Mouse (Mus musculus): Measurements from ENCODE around the gene Gm10320. TPM values are rescaled to one million over a fixed set of nuclear protein-coding genes. Genes with fewer than 3 reads are reported as not detected.

Gm10320 gene
- polyA plus RNA-seq, 1 experiment from 2014 or later = 2.0 TPM

GRCm38 (mm10) chr13:98492569-98493255 is 911 bp upstream of the Gm10320 start:
- Histone ChIP-seq H3K9me3 (ENCODE audit: low read length) (no peaks in the 10 kb centered on the region), H3K4me1 (ENCODE audit: insufficient read depth, low read depth, low read length) (no peaks in the 10 kb centered on the region; the same call in 1 of the 2 replicates), H3K27ac (ENCODE audit: low read length) (no peak overlapping the region), H3K9ac (replicated peaks; ENCODE audit: low read depth) (no peak overlapping the region), H3K4me3 (ENCODE audit: low read depth, low read length) (no peak overlapping the region), H3K27me3 (replicated peaks; ENCODE audit: insufficient read depth, low read length) (no peaks in the 10 kb centered on the region), H3K36me3 (ENCODE audit: insufficient read depth, low read length) (no peaks in the 10 kb centered on the region), H3K4me2 (replicated peaks; ENCODE audit: low read depth, low read length) (no peak overlapping the region)
- 49% methylated on average over 9 of the region's 9 CpGs for WGBS
- DNase-seq (ENCODE audit: low spot score) (no peak), ATAC-seq (no peak)
- TF ChIP-seq CTCF (IDR thresholded peaks at IDR 0.05) (no peak), EP300 (IDR thresholded peaks at IDR 0.05) (no peak)

- Histone ChIP-seq H3K4me1 (ENCODE audit: insufficient read depth, low read depth, low read length) (no peaks in the 10 kb centered on the region), H3K4me2 (replicated peaks; ENCODE audit: low read depth, low read length) (no peak overlapping the region), H3K27me3 (replicated peaks; ENCODE audit: insufficient read depth, low read length) (no peaks in the 10 kb centered on the region), H3K4me3 (ENCODE audit: low read depth, low read length) (no peak overlapping the region), H3K27ac (ENCODE audit: low read length) (no peak overlapping the region), H3K9me3 (ENCODE audit: low read length) (no peaks in the 10 kb centered on the region), H3K9ac (replicated peaks; ENCODE audit: low read depth) (no peak overlapping the region), H3K36me3 (ENCODE audit: insufficient read depth, low read length) (no peaks in the 10 kb centered on the region)
- ATAC-seq (no peak), DNase-seq (ENCODE audit: low spot score) (no peak)
- TF ChIP-seq EP300 (IDR thresholded peaks at IDR 0.05) = no peak
- TF ChIP-seq CTCF (IDR thresholded peaks at IDR 0.05) = no peak
- 91% methylated on average over 6 of the region's 6 CpGs for WGBS
Observed at GRCm38 (mm10) chr13:98486726-98487125, 5.1 kb downstream of the Gm10320 start.

- Histone ChIP-seq H3K4me1 (ENCODE audit: insufficient read depth, low read depth, low read length) (no peaks in the 10 kb centered on the region), H3K9me3 (ENCODE audit: low read length) (no peaks in the 10 kb centered on the region), H3K27ac (ENCODE audit: low read length) (no peak overlapping the region), H3K27me3 (replicated peaks; ENCODE audit: insufficient read depth, low read length) (no peaks in the 10 kb centered on the region), H3K36me3 (ENCODE audit: insufficient read depth, low read length) (no peaks in the 10 kb centered on the region), H3K4me2 (replicated peaks; ENCODE audit: low read depth, low read length) (no peak overlapping the region), H3K4me3 (ENCODE audit: low read depth, low read length) (no peak overlapping the region), H3K9ac (replicated peaks; ENCODE audit: low read depth) (no peak overlapping the region)
- ATAC-seq (no peak), DNase-seq (ENCODE audit: low spot score) (no peak)
- TF ChIP-seq CTCF (IDR thresholded peaks at IDR 0.05) (no peak), EP300 (IDR thresholded peaks at IDR 0.05) (no peak)
- WGBS = 65% methylated on average over 3 of the region's 3 CpGs
Observed at GRCm38 (mm10) chr13:98486161-98486560, 5.6 kb downstream of the Gm10320 start.

- Histone ChIP-seq H3K27ac (ENCODE audit: low read length) (no peak overlapping the region), H3K4me1 (ENCODE audit: insufficient read depth, low read depth, low read length) (no peaks in the 10 kb centered on the region), H3K27me3 (replicated peaks; ENCODE audit: insufficient read depth, low read length) (no peaks in the 10 kb centered on the region), H3K4me2 (replicated peaks; ENCODE audit: low read depth, low read length) (no peak overlapping the region), H3K36me3 (ENCODE audit: insufficient read depth, low read length) (no peaks in the 10 kb centered on the region), H3K9ac (replicated peaks; ENCODE audit: low read depth) (no peak overlapping the region), H3K4me3 (ENCODE audit: low read depth, low read length) (no peak overlapping the region), H3K9me3 (ENCODE audit: low read length) (no peaks in the 10 kb centered on the region)
- no peak for ATAC-seq
- no peak for TF ChIP-seq EP300 (IDR thresholded peaks at IDR 0.05)
- TF ChIP-seq CTCF (IDR thresholded peaks at IDR 0.05) = no peak
- DNase-seq (ENCODE audit: low spot score) = no peak
- WGBS = 67% methylated on average over 5 of the region's 5 CpGs
Observed at GRCm38 (mm10) chr13:98485440-98485839, 6.4 kb downstream of the Gm10320 start.

- TF ChIP-seq EP300 (IDR thresholded peaks at IDR 0.05) (peak; percentile 70), CTCF (IDR thresholded peaks at IDR 0.05) (no peak)
- Histone ChIP-seq H3K4me2 (replicated peaks; ENCODE audit: low read depth, low read length) (no peak overlapping the region), H3K4me1 (ENCODE audit: insufficient read depth, low read depth, low read length) (no peaks in the 10 kb centered on the region)
Observed at GRCm38 (mm10) chr13:98477991-98478390, 13.8 kb downstream of the Gm10320 start.

GRCm38 (mm10) chr13:98476839-98477495 is 14.8 kb downstream of the Gm10320 start:
- Histone ChIP-seq H3K4me3 (ENCODE audit: low read depth, low read length) (no peak overlapping the region), H3K27ac (ENCODE audit: low read length) (no peak overlapping the region), H3K9ac (replicated peaks; ENCODE audit: low read depth) (no peak overlapping the region), H3K9me3 (ENCODE audit: low read length) (no peaks in the 10 kb centered on the region), H3K36me3 (ENCODE audit: insufficient read depth, low read length) (no peaks in the 10 kb centered on the region), H3K27me3 (replicated peaks; ENCODE audit: insufficient read depth, low read length) (no peaks in the 10 kb centered on the region), H3K4me1 (ENCODE audit: insufficient read depth, low read depth, low read length) (no peaks in the 10 kb centered on the region), H3K4me2 (replicated peaks; ENCODE audit: low read depth, low read length) (no peak overlapping the region)
- WGBS = 42% methylated on average over 4 of the region's 4 CpGs
- ATAC-seq = no peak; the same call in 1 of the 2 replicates
- TF ChIP-seq EP300 (IDR thresholded peaks at IDR 0.05) (no peak), CTCF (IDR thresholded peaks at IDR 0.05) (no peak)
- DNase-seq (ENCODE audit: low spot score) = peak; percentile 46

More at GRCm38 (mm10) chr13:98477991-98478390, 13.8 kb downstream of the Gm10320 start:
- WGBS = 55% methylated on average over 3 of the region's 3 CpGs
- H3K27ac ChIP-seq (ENCODE audit: low read length) = no peak overlapping the region
- DNase-seq (ENCODE audit: low spot score) = peak; percentile 60
- H3K9me3 ChIP-seq (ENCODE audit: low read length) = no peaks in the 10 kb centered on the region
- no peaks in the 10 kb centered on the region for H3K36me3 ChIP-seq (ENCODE audit: insufficient read depth, low read length)
- no peak overlapping the region for H3K9ac ChIP-seq (replicated peaks; ENCODE audit: low read depth)
- ATAC-seq = peak; percentile 96
- H3K4me3 ChIP-seq (ENCODE audit: low read depth, low read length) = no peak overlapping the region
- no peaks in the 10 kb centered on the region for H3K27me3 ChIP-seq (replicated peaks; ENCODE audit: insufficient read depth, low read length)
